In the genomic region with DNA sequence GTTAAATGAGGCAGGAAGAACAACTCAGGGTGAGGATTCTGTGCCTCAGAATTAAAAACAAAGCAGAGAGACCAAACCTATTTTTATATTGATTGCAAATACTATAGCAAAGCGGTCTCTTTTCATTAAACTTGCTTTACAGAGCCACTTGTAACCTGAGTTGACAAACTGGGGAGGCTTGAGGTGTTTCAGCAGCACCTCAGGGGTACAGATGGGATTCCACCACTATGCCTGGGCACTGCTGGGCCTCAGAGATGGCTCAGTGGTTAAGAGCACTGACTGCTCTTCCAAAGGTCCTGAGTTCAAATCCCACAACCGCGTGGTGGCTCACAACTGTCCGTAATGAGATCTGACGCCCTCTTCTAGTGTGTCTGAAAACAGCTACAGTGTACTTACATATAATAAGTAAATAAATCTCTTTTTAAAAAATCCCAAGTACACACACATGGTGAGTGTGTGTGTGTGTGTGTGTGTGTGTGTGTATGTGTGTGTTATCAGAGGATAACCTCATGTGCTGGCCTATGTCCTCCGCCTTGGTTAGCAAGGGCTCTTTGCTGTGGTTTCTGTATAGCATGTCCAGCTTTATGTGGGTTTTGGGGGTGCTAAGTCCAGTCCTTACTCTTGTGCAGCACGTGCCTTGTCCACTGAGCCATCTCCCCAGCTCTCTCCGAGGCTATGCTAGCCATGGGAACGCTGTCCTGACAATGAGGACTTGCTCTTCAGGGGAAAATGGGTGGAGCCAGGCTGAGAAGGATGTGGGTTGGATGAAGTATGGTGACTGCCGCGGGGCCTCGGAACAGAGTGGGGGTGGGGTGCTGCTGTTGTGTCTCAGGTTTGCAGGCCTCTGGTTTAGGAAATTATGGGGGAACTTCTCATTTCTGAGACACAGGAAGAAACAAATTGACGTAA, we compare ENCODE assay signal across 8 mouse cellular contexts. TPM values are rescaled to one million over a fixed set of nuclear protein-coding genes. Genes with fewer than 3 reads are reported as not detected.
DNase-seq lines count a peak whose midpoint lies in the region; ATAC-seq lines count a peak whose summit lies in the region.

No protein-coding gene starts in this region.

- H3K36me3 ChIP-seq in embryonic facial prominence, embryonic 15.5 days, result no peaks in the 10 kb centered on the region
- H3K36me3 ChIP-seq in limb, embryonic 15.5 days, result no peaks in the 10 kb centered on the region
- no peaks in the 10 kb centered on the region for H3K36me3 ChIP-seq in midbrain, embryonic 14.5 days (ENCODE audit: control insufficient read depth, insufficient read depth, low read length)

- no peak overlapping the region for H3K27ac ChIP-seq in embryonic facial prominence, embryonic 15.5 days (replicated peaks)
- H3K27ac ChIP-seq in limb, embryonic 15.5 days, result 0 out of 2 replicates have a peak overlapping the region, but pooled peaks have one; percentile 9
- H3K27ac ChIP-seq in midbrain, embryonic 14.5 days (replicated peaks; ENCODE audit: low read depth, low read length), result no peak overlapping the region; the same call in 1 of the 2 replicates

- peaks cover 21% of the 10 kb centered on the region for H3K4me1 ChIP-seq in embryonic facial prominence, embryonic 15.5 days
- H3K4me1 ChIP-seq in limb, embryonic 15.5 days, result peaks cover 23% of the 10 kb centered on the region
- H3K4me1 ChIP-seq in midbrain, embryonic 14.5 days (ENCODE audit: control insufficient read depth, insufficient read depth, low read length), result peaks cover 24% of the 10 kb centered on the region

- peak; percentile 12 for DNase-seq in spleen, adult 12 weeks (ENCODE audit: low spot score)
- no peak for DNase-seq in spleen, postnatal 14 days (ENCODE audit: low spot score in 2 of 2)
- DNase-seq in midbrain, embryonic 14.5 days, result peak; percentile 69
- peak; percentile 73 to 83 for DNase-seq in thymus, postnatal 36 days
- DNase-seq in frontal cortex, postnatal 10 days (ENCODE audit: low spot score in 2 of 2), result no peak

- H3K9ac ChIP-seq in embryonic facial prominence, embryonic 15.5 days, result no peak overlapping the region
- no peak overlapping the region for H3K9ac ChIP-seq in limb, embryonic 15.5 days
- H3K9ac ChIP-seq in midbrain, embryonic 14.5 days (replicated peaks; ENCODE audit: low read length), result no peak overlapping the region; the same call in 1 of the 2 replicates

- H3K4me2 ChIP-seq in embryonic facial prominence, embryonic 15.5 days (replicated peaks), result peak overlapping the region; percentile 40
- peak overlapping the region; percentile 24 for H3K4me2 ChIP-seq in limb, embryonic 15.5 days
- peak overlapping the region; percentile 33 for H3K4me2 ChIP-seq in midbrain, embryonic 14.5 days (ENCODE audit: low read length)

- H3K27me3 ChIP-seq in embryonic facial prominence, embryonic 15.5 days, result no peaks in the 10 kb centered on the region; the same call in 1 of the 2 replicates
- peaks cover 5% of the 10 kb centered on the region; the same call in 1 of the 2 replicates for H3K27me3 ChIP-seq in limb, embryonic 15.5 days
- no peaks in the 10 kb centered on the region for H3K27me3 ChIP-seq in midbrain, embryonic 14.5 days (ENCODE audit: control insufficient read depth, insufficient read depth, low read length)

- ATAC-seq in embryonic facial prominence, embryonic 15.5 days (ENCODE audit: insufficient number of reproducible peaks, low FRiP score, low TSS enrichment, low read depth), result peak; percentile 73; the same call in 1 of the 2 replicates
- peak; percentile 89 to 94 for ATAC-seq in hematopoietic stem cell, adult 5-6 weeks (replicated peaks in 1 of 2; ENCODE audit: insufficient read depth in 1 of 2, low FRiP score in 2 of 2, low TSS enrichment in 1 of 2, low read depth in 1 of 2, poor library complexity in 2 of 2, severe bottlenecking in 2 of 2)
- ATAC-seq in limb, embryonic 15.5 days (ENCODE audit: insufficient number of reproducible peaks, low FRiP score, low TSS enrichment, low read depth), result no peak; the same call in 1 of the 2 replicates
- peak; percentile 70; the same call in 1 of the 2 replicates for ATAC-seq in midbrain, embryonic 14.5 days (ENCODE audit: low FRiP score, low TSS enrichment)

- H3K9me3 ChIP-seq in embryonic facial prominence, embryonic 15.5 days (replicated peaks), result no peaks in the 10 kb centered on the region
- no peaks in the 10 kb centered on the region for H3K9me3 ChIP-seq in limb, embryonic 15.5 days
- no peaks in the 10 kb centered on the region for H3K9me3 ChIP-seq in midbrain, embryonic 14.5 days (ENCODE audit: control insufficient read depth, low read length)

- H3K4me3 ChIP-seq in embryonic facial prominence, embryonic 15.5 days (replicated peaks), result peak overlapping the region; percentile 18; the same call in 1 of the 2 replicates
- peak overlapping the region; percentile 8; the same call in 1 of the 2 replicates for H3K4me3 ChIP-seq in limb, embryonic 15.5 days
- H3K4me3 ChIP-seq in midbrain, embryonic 14.5 days (replicated peaks; ENCODE audit: low read depth, low read length), result no peak overlapping the region

- WGBS in embryonic facial prominence, embryonic 15.5 days, result 29% methylated on average over 13 of the region's 13 CpGs
- WGBS in limb, embryonic 15.5 days, result 34% methylated on average over 13 of the region's 13 CpGs
- 26% methylated on average over 13 of the region's 13 CpGs for WGBS in midbrain, embryonic 14.5 days

RNA-seq across cellular contexts. Expression of gene Cox7a2l, which starts 9.7 kb away (rescaled TPM):
- polyA plus RNA-seq in embryonic facial prominence, embryonic 15.5 days (2015; fragmentation: Nextera tagmentation; extraction: Ambion mirVana), result 163 and 167 TPM in 2 replicates
- 243 and 458 TPM in 2 replicates for total RNA-seq in hematopoietic stem cell, adult 5-6 weeks (2017)
- polyA plus RNA-seq in limb, embryonic 15.5 days (2015; fragmentation: Nextera tagmentation; extraction: Ambion mirVana), result 142 and 145 TPM in 2 replicates
- polyA plus RNA-seq in midbrain, embryonic 14.5 days (2014; fragmentation: Nextera tagmentation; extraction: Ambion mirVana), result 196 and 203 TPM in 2 replicates

Comparison
In these comparisons a context has a peak if more than half of its experiments do, and no peak if none do; other contexts are left out.
1. DNase-seq: peak in spleen, adult 12 weeks (single experiment), midbrain, embryonic 14.5 days (single experiment) and thymus, postnatal 36 days (2 of 2); none in spleen, postnatal 14 days (0 of 2) and frontal cortex, postnatal 10 days (0 of 2).
2. Peak in every context shown above with its lines, with median percentiles within 50 percentile points of each other: H3K4me2 ChIP-seq.